Mouse (Mus musculus) MN1 (cell line): ENCODE results near the gene Crygn.
"Not testable (repeated sequence)": the region's sequence is repeated elsewhere in the genome, so short reads cannot be mapped to it uniquely, and the experiment has no call there.

Experiments used
- DNase-seq: peaks from one replicate; pipeline ENCODE4 v3.0.0-alpha.2; 2016; ENCODE audit warnings: low spot score

The Crygn gene

GRCm38 (mm10) chr5:24757816-24758215 is at the start of gene Crygn:
Gene Crygn (minus strand): TSS chr5:24758008.
- DNase-seq: no peak

DNA sequence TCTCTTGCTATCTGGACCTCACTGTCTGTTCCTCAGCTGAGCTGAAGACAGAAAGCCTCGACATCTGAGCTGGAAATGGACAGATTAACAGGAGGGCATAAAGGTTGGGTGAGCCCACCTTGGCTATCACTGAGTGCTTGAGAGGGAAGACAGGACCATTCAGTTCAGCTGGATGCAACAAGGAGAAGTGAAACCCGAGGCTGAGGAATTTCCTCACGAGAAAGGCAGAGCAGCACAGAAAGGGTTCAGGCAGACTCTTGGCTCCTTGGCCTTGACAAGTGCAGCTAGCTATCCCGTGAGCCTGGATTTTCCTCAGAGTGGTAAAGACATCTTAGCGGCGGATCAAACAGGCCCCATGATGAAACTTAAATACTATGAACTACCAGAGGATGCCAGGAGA is 47.4 kb upstream of the Crygn start:
- DNase-seq: no peak

DNA sequence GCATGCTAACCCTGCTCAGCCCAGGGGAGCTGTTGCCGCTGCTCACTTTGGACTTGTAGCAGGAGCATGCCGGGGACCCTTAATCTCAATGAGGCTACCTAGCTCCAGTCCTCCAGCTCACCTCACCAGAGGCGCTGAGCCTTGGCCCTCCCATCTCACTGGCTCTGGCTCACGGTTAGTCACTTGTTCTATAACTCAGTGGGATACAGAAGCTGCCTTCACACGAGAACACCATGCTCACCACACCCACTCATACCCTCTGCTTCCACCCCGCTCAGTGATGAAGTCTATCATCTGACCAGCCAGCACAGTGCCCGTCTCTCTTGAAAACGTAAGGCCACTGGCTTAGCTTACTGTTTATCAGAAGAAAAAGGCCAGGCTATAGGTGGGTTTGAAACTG is 46.9 kb upstream of the Crygn start:
- no peak for DNase-seq

DNA sequence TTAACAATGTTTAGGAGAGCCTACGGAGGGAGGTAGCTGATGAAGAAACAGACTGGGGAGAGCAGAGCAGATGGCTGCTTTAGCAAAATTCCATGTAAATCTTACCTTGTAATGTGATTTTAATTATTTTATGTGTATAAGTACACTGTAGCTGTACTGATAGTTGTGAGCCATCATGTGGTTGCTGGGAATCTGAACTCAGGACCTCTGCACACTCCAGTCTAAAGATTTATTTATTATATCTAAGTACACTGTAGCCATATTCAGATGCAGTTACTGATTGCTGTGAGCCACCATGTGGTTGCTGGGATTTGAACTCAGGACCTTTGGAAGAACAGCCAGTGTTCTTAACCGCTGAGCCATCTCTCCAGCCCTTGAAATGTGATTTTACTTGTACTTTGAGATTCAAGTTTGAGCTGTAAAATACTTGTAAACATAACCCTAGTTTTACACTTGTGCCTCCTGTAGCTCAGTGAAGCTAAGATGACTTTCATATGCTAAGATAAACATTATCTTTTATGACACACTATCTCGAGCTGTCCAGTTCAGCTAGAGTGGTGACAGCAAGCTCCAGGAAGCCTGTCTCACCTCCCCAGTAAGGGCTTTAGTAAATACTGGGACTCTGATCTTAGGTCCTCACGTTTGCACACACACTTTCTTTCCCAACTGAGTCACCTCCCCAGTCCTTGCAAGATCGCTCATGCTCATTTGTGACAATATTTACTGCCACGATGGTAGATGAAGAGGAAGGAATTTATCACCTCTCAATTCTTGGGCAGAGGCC is 44.2 kb upstream of the Crygn start:
- no peak for DNase-seq

DNA sequence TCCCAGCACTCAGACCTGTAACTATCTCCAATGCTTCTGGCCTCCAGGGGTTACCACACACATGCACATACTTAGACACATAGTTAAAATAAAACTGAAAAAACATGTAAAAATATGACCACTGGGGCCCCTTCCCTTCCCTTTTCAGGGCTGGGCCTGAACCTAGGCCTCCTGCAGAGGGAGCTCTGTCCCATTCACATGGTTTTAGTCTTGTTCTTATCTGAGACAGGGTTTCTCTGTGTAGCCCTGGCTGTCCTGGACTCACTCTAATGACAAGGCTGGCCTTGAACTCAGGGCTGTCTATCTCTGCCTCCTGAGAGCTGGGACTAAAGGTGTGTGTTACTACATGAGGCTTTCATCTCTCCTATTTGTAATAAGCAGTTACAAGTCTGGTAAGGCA is 42.6 kb upstream of the Crygn start:
- DNase-seq: peak; percentile 19

DNA sequence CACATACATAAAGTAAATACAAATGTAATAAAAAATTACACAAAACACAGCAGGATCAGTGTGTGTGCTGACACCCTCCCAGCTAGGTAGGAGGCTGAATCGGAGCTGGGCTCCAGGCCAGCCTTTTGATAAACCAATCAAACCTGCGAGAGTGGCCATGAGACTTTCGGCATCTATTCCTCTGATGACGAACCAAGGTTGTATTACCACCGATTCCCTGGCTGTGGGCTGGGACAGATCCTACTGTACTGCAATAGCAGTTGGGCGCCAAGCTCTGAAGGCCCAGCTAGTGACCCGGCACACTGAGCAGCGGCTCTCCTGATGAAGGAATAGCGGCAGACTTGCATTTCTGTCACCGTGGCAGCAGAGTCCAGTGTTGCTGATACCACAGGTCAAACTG is 40.8 kb upstream of the Crygn start:
- no peak for DNase-seq

GRCm38 (mm10) chr5:24797858-24798257 is 40.0 kb upstream of the Crygn start:
- no peak for DNase-seq

DNA sequence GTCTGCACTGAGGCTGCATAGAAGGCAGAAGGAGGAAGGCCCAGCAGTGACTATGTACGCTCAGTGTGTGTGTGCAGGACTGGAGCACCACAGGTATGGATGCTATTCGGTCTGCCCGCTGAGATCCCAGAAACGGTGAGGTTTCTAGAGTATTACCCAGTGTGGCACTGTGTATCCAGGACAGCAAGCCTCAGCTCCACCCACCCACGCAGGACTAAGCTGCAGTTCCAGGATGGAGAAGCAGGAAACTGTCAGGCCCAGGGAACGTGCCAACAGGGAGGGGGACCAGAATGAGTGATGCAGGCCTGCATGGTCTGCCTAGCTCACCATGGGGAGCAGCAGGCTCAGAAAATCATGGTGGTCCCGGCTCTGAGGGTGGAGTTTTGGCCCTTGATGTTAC is 35.2 kb upstream of the Crygn start:
- DNase-seq: no peak

DNA sequence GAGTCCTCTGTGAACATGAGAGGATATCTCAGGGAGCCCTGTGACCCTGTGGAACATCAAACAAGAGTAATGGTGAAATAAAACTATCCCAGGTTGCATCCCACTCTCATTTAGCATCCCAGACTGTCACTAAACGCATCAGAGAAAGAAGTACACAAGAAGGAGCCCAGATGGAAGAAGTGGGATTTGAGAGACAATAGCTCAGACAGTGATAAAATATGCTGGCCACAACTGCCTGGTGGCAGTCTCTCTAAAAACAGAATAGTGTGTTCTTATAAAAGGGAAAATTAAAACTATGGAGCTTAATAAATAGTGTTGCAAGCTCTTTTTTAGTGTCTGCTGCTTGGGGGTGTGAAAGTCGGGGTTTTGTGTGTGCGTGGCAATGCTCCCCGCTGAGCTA is 25.1 kb upstream of the Crygn start:
- DNase-seq: no peak

DNA sequence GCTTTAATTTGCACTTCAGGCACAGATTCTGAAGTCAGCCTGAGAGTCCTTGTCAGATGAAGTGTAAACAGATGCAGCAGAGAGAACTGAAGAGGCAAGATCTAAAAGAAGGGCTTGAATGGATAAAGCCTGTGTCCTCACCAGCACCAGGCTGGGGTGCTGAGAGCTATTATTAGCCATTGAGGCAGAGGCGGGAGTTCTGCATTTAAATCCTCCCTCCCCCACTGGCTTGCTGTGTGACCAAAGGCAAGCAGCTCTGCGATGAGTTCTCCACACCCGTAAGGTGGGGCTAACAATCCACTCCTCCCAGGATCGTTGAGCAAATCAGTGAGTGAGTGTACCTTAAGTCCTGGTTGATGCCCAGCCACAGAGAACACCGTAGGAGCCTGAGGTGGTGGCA is 23.2 kb upstream of the Crygn start:
- no peak for DNase-seq

DNA sequence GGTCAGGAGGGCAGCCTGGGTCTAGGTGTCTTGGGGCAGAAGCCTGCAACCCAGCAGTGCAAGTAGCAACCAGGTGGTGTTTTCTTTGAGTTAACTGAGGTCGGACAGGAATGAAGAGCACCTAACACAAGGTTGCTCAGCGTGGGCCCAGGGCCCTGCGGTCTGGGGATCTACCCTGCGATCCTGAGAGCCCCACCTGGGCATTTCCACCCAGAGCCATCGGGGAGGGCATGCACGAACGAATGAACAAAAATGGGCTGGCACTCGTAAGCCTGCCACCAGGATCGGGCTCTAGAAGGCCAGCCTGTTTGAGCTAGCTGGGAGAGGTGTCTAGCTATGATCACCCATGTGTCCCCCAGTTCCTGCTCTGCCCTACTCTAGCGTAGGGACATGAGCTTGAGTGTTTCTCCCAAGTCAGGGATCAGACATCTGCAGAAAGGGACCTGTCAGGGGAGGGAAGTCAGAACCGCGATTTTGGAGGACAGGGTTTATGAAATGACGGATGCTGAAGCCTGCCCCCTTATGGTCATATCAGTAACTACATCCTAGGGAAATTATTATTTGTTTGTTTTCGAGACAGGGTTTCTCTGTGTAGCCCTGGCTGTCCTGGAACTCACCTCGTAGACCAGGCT is 22.2 kb upstream of the Crygn start:
- peak; percentile 50 for DNase-seq

GRCm38 (mm10) chr5:24779321-24779720 is 21.5 kb upstream of the Crygn start:
- DNase-seq: peak; percentile 3

GRCm38 (mm10) chr5:24778843-24779140 is 21.0 kb upstream of the Crygn start:
- no peak for DNase-seq

DNA sequence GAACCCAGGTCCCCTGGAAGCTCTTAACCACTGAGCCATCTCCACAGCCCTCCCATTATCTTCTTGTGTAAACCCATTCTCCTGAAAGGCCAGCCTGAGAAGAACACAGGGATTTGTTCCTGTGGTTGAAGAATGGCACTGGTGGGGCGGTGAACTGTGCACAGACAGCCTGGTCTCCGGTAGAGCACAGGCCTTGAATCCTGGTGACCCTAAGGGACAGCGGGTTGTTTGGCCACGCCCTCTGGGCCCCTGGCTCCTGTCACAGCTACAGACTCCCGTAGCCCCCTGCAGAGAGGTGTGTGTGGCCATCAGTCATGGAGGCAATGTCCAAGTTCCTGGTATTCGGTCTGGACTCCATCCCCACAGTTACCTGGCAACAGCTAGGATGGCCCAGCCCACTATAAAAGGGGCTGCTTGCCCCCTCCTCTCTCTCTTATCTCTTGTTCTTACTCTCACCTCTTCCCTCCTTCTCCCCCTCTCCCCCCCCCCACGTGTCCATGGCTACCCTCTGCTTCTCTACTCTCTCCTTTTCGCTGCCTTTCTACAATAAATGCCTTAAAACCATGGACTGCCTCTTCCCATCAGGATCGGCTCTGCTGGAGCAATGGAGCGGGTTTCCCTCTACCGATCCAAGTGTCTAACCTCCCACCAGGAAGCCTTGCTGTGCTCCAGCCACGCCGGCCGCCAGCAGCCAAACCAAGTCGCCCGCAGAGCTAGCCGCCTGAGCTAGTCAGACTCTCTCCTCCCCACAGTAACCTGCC is 20.5 kb upstream of the Crygn start:
- peak; percentile 3 for DNase-seq

DNA sequence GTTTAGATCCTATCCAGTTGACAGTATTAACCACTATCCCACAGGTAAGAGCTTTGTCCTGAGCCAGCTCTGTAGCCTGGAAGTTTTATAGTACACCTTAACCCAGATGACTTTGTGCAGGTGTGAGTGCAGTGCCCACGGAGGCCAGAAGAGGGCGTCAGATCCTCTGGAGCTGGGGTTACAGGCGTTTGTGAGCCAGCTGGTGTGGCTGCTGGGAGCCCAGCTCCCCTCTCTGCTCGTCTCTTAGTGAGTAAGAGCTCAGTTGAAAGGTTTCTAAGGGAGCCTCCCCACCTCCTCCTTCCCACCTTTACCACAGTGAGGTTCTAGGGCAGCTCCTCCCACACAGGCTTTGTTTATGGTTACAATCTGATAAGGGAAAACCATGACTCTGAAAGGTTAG is 18.9 kb upstream of the Crygn start:
- DNase-seq: peak; percentile 26

- not testable (repeated sequence) for DNase-seq
These were observed 16.7 kb upstream of the Crygn start for GRCm38 (mm10) chr5:24774549-24774948.

DNA sequence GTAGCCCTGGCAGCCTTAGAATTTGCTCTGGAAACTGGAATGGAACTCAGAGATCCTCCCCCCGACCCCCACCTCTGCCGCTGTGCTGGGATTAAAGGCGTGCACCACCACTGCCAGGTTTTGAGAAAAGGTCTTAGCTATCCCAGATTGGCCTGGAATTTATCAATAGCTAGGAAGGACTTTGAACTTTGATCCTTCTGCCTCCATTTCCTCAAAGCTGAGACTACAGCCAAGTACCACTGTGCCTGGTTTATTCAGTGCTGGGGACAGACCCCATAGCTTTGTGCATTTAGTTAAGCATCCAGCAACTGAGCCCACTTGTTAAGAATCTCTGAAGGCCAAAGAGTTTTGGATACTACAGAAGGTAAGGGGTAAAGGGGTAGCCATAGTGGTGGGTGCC is 877 bp downstream of the Crygn start:
- no peak for DNase-seq

- DNase-seq: no peak
These were observed 5.7 kb downstream of the Crygn start for GRCm38 (mm10) chr5:24752175-24752498.

DNA sequence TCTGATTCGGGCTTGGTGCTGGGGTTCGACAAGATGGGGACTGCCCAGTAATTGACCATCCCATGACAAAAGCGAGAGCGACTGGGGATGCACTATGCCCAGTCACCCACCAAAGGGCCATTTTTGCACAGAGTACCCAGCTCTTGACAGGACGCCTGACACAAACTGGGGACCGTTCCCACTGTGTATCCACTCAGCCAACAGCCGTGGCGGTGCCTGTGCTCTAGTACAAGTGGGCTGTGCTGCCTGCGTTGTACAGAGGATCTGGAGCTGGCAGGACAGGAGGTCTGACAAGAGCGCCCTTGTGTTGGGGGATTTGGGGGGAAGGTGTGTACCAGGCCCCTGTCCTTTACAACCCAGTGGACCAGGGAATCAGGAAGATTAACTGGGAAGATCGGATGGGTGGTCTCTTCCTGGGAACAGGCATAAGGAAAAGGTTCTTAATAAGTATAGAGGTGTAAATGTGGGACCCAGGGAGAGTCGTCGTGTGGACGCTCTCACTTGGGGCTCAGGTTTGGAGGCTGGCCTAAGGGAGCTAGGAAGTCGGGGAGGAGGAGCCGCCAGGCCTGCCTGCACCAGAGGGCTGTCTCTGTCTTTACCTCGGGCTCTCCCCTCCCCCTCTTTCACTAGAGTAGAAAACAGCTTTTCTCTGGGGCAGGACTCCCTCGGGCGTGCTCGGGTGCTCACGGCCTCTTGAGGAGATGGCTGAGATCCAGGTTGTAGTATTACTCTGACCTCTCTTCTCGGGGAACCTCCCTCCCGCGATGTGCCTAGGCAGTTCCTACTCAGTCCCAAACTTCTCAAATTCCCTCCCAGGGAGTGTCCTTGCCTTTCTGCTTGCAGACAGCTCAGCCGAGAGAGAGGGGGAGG is 6.3 kb downstream of the Crygn start:
- peak; percentile 64 for DNase-seq

- DNase-seq: peak; percentile 88
These were observed 7.2 kb downstream of the Crygn start for GRCm38 (mm10) chr5:24750321-24751304.

DNA sequence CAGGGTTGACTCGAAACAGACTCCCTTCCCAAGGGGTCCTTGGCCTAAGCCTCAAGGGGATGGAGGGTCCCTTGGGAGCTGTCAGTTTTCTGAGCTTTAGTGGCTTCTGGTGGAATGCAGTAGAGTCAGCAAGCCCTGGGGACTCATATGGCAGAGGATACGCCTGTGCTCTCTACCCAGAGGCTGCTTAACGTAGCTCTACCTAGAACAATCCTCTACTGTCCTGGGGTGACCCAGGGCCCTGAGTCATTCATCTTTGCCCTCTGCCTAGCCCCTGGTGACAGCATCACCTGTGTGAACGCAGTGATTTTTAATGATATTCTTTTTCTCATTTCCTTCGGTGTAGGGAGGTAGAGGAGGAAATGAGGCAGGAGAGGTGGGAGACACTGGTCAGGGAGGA is 8.1 kb downstream of the Crygn start:
- DNase-seq: no peak
